Mouse (Mus musculus) ovary, postnatal 14 days (tissue): ENCODE measurements around the gene Ctrc.
A peak's percentile ranks its signal among the peaks of the same experiment; 100 is the strongest.

Experiments used
- DNase-seq: peaks from one replicate; pipeline ENCODE4 v3.0.0; 2022; ENCODE audit warnings: low spot score

Ctrc gene

DNA sequence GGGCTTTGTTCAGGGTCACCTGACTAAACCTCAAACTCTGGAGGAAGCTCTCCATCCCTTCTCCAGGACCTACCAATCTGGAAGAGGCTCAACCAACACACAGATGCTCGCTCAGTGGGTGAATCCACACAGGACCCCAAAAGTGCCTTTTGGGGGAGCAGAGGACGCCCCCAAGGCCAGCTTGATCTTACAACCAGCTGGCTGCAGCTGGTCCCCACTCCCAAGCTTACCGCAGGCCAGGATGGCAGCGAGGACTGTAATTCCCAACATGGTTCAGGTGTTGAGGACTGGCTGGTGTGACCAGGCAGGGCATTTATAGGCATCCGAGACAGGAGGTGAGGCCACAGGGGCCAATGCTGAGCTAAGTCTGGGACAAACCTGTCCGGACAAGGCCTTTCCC lies at the start of gene Ctrc:
Gene Ctrc, minus strand, starts transcription at position 361 of the 400 bp plus-strand sequence.
- no peak for DNase-seq

GRCm38 (mm10) chr4:141895772-141896171 lies 49.6 kb upstream of the Ctrc start:
- no peak for DNase-seq

GRCm38 (mm10) chr4:141893157-141893784 lies 47.1 kb upstream of the Ctrc start:
- no peak for DNase-seq

DNA sequence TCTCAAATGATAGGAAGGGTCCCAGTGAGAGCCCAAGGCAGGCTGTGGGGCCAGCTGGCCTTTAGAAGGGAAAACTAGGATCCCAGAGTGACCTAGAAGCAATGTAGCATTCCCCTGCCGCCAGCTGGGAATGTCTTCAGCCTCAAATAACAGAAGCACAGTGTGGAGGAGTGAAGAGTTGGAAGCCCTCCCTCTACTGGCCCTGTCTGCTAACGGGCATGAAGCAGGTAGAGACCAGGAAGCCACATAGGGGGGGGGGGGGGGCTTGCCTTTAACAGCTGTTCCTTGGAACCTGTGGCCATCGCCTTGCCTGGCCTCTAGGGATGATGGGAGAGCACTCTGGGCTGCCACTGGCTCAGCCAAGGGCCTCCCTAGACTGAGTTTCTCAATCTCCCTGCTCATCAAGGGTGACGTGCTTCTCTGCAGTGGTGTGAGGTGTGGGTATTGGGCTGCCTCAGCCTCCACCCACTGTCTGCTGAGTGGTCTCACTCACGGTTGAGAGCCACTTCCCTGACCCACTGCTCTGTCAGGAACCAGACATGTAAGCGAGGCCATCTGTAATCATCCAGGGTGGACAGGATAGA lies 40.3 kb upstream of the Ctrc start:
- DNase-seq = no peak

DNA sequence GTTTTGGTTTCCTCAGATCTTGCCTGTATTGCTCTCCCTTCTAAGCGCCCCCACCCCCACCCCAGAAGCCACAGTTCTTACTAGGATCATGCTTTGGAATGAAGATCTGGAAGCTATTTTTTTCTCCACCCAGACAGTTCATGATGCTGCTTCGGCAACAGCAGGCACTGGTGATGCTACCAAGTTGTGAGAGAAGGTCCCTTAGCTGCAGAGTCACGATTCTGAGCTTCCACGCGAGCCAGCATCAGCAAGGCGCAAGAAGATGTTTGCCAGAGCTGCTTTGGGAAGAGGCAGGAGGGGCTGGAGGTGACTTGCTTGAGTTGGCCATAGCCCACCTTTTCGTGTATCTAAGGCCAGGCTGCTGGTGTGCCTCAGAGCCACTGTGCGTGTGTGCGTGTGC lies 39.3 kb upstream of the Ctrc start:
- DNase-seq = no peak

DNA sequence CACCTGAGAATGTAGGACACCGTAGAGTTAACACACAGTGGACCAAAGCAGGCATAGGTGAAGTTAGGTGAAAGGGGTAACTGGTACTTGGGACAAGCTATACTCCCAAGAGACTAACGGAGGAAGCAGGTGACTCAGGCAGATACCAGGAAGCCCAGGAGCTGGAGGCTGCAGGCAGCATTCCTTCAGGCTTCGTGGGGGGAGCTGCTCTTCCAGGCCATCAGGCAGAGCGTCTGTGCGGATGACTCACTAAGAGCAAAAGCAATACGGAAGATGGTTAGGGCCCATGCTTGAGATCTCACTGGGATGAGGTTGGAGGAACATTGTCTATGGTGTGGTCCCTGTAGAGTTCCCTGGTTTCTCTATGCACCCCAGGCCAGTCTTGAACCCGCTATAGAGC lies 36.7 kb upstream of the Ctrc start:
- no peak for DNase-seq

DNA sequence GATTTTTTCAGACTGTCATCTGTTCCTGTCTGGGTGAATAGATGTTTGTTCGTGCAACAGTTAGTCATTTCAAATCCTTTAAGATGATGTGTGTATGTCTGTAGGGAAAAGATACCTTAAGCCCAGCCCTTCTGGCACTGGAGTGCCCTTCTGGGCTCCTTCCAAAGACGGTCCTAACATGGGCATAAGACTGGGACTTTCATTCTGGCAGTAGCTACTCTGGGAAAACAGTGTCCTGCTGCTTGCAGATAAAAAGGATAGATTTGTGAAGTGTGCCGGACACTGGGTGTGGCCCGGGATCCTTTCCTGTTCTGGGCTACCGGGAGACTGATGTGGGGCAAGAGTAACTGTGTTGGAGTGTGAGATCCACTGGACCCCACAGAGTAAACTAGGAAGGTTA lies 35.8 kb upstream of the Ctrc start:
- DNase-seq = no peak

- DNase-seq = no peak
Observed at GRCm38 (mm10) chr4:141881289-141881914, 35.2 kb upstream of the Ctrc start.

GRCm38 (mm10) chr4:141879875-141880274 lies 33.7 kb upstream of the Ctrc start:
- DNase-seq = no peak

DNA sequence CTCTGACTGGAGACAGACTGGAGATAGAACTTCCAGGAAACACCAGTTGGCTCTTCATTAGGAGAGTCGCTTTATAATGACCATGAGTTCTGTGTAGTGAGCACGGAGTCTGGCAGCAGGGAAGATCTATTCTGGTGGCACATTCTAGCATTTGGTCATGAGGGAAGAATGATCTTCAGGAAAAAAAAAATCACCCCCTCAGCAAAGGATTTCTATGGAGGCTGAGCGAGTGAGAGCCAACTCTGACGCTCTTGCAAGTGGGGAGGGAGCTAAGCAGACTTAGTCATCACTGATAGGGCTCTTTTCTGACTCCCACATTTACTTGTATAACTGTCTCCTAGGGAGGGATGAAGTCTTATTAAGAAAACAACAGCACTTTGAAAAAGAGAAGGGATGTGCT lies 32.9 kb upstream of the Ctrc start:
- DNase-seq = no peak

DNA sequence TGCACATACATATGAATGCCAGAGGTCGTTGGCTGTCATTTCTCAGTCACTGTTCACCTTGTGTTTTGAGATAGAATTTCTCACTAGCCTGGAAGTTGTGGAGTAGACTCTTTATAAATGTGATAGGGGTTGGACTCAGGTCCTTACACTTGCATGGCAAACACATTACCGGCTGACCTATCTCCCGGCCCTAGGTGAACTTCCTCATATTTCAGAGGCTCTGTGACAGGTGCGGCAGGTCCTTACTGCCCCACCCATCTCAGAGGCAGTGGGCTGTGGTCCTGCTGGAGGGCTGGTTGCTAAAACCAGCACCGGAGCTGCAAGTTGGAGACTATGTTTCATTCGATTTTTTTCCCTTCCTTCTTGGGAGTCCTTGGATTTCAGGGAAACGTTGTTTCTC lies 32.5 kb upstream of the Ctrc start:
- no peak for DNase-seq

GRCm38 (mm10) chr4:141875481-141876108 lies 29.4 kb upstream of the Ctrc start:
- no peak for DNase-seq

- peak; percentile 66 for DNase-seq
Observed at GRCm38 (mm10) chr4:141874601-141875460, 28.7 kb upstream of the Ctrc start, which contains the start of gene Efhd2. Efhd2 (minus strand) TSS chr4:141874920.

DNA sequence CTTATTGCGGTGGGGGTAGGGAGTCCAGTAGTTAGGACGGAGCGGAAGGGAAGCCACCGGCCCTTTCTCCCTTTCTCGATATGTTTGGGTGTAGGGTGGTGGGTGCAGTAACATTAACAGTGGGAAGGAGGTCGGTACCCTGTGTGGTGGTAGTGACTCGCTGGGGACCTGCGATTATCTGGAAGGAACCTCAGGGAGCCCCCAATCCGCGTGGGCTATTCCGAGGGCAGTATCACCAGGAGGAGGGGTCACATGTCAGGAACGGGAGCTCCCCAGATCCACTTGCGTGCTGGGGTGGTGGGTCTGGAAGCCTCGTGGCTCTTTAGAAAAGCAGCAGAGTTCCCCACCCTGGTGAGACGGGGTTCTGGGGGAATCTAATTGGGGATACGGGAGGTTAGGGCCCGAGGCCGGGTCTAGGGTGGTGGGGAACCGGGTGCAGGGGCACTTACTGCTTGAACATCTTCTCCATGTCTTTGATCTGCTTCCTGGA lies 28.0 kb upstream of the Ctrc start:
- no peak for DNase-seq

DNA sequence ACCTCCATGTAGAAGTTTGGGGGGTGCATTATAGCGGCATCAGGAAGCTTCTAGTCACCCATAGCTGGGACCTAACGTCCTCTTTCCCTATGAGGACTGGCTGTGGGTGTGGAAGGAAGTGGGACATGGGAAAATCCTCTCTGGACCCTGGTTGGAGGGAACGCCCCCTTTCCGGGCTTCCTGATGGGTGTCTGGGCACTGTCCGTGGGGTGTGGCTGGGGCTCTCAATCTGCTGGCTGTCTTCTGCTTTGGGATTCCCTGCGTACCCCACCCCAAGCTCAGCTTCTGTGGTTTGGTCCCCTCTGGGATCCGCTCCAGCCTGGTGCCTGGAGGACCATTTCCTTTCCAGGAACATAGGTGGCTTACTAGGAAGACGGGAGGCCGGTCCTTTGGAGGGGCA lies 26.8 kb upstream of the Ctrc start:
- DNase-seq = no peak

- DNase-seq = no peak
Observed at GRCm38 (mm10) chr4:141871909-141872308, 25.8 kb upstream of the Ctrc start.

- DNase-seq = no peak
Observed at GRCm38 (mm10) chr4:141871333-141871725, 25.2 kb upstream of the Ctrc start.

DNA sequence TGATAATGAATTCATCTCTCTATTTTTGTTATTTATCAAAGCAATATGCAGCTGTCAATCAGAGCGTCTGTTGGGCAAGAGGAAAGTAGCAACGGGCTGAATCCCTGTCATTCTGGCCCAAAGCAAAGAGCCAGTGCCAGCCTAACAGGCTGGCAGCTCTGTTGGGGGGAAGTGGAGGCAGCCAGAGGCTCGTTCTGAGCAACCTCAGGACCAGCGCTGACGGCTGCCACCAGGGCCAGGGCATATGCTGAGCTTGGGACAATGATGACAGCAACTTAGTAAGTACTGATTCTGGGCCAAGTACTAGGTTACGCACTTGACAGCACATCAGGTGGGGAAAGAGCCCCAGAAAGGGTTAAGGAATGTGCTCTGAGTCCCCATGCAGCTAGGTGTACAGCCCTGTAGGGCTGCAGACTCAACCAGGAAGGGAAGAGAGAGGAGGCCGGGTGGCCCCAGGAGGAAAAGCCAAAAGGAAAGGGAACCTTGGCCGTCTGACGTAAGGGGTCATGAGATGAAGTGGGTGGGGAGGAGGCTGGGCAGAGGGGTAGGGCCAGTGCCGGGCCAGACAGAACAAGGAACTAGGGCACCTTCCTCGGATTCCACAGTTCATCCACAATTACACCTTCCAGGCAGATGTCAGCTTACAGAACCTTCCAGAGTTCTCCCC lies 24.6 kb upstream of the Ctrc start:
- DNase-seq = no peak

- DNase-seq = no peak
Observed at GRCm38 (mm10) chr4:141869436-141870215, 23.5 kb upstream of the Ctrc start.

- DNase-seq = no peak
Observed at GRCm38 (mm10) chr4:141868051-141868450, 21.9 kb upstream of the Ctrc start.

- DNase-seq = no peak
Observed at GRCm38 (mm10) chr4:141867498-141867897, 21.3 kb upstream of the Ctrc start.
